Mouse (Mus musculus): ENCODE measurements at regions not wholly inside any gene's neighbourhood (a gene's known extent, or its start where the extent isn't known, plus 50 kb on each side); places are given as distances from the start of the nearest gene placed in this dataset.

DNA sequence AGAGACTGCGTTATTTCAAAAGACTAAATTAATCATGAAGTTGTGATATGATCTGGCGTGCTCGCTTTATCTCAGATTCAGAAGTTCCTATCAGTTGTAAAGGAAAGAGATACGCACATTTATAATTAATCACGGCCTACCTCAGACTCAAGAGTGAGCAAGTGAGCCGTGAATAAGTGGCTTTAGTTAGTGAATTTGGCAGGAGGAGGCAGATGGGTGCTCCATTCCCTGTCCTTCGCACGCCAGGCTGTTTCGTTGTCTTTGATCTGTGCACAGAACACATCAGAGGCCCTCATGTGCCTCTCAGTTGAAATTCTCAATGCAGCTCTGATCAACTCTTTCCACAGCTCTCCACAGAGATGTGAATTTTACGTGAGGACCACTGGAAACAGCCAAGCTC lies 140.4 kb upstream of the Fam241a start:
- Histone ChIP-seq H3K27ac (replicated peaks; ENCODE audit: low read depth, low read length) (no peak overlapping the region), H3K36me3 (ENCODE audit: control insufficient read depth, insufficient read depth, low read length) (no peaks in the 10 kb centered on the region), H3K27me3 (ENCODE audit: control insufficient read depth, insufficient read depth, low read length) (no peaks in the 10 kb centered on the region), H3K9me3 (ENCODE audit: control insufficient read depth, low read length) (no peaks in the 10 kb centered on the region), H3K9ac (ENCODE audit: low read depth, low read length, severe bottlenecking) (no peak overlapping the region), H3K4me1 (ENCODE audit: control insufficient read depth, insufficient read depth, low read length) (peaks cover 6% of the 10 kb centered on the region; the same call in 1 of the 2 replicates), H3K4me2 (replicated peaks; ENCODE audit: low read depth, low read length, severe bottlenecking) (no peak overlapping the region), H3K4me3 (replicated peaks; ENCODE audit: low read length) (no peak overlapping the region)
- WGBS, result 71% methylated on average over 10 of the region's 10 CpGs
- no peak for ATAC-seq (ENCODE audit: low FRiP score, low read depth)
- no peak for TF ChIP-seq POLR2A (IDR thresholded peaks at IDR 0.05; ENCODE audit: borderline replicate concordance, extremely low read depth, insufficient read depth, insufficient read length)
- DNase-seq (ENCODE audit: low spot score), result no peak

DNA sequence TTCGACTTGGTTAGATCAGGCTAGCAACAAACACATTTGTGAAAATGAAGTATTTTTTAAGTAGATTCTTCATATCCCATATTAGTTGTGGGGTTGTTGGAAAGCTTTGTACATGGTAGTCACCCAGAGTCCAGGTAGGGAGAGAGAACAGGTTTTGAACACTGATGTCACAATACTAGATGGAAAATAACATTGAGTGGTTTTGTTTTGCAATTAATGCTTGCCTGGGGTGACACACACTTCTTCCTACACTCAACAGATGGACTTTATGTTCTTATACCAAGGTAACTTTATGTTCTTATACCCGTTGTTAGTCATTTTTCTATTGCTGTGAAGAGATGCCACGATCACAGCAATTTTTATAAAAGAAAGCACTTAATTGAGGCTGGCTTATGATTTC lies 134.2 kb upstream of the Fam241a start:
- no peak overlapping the region for H3K4me3 ChIP-seq (replicated peaks; ENCODE audit: low read length)
- TF ChIP-seq POLR2A (IDR thresholded peaks at IDR 0.05; ENCODE audit: borderline replicate concordance, extremely low read depth, insufficient read depth, insufficient read length), result no peak
- H3K27me3 ChIP-seq (ENCODE audit: control insufficient read depth, insufficient read depth, low read length), result no peaks in the 10 kb centered on the region

DNA sequence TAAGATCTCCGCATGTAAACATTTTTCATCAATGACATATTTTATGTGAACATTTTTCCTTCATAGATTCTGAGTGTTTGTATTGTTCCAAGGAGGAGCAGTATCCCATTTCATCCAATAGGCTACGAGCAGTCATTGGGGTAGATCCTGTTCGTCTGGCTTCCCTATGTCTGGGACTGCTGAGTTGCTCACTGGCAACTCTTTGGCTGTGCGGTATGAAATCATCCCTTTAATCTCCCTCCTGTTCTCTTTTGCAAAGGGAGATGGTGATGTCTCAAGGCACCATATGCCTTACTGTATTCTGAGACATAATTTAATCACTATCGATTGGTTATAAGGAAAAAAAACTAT lies 133.4 kb upstream of the Fam241a start:
- Histone ChIP-seq H3K4me1 (ENCODE audit: control insufficient read depth, insufficient read depth, low read length) (0 out of 2 replicates have a peak, but pooled peaks cover 3% of the 10 kb centered on the region), H3K36me3 (ENCODE audit: control insufficient read depth, insufficient read depth, low read length) (no peaks in the 10 kb centered on the region), H3K9me3 (ENCODE audit: control insufficient read depth, low read length) (no peaks in the 10 kb centered on the region), H3K4me2 (replicated peaks; ENCODE audit: low read depth, low read length, severe bottlenecking) (no peak overlapping the region), H3K27ac (replicated peaks; ENCODE audit: low read depth, low read length) (no peak overlapping the region), H3K27me3 (ENCODE audit: control insufficient read depth, insufficient read depth, low read length) (no peaks in the 10 kb centered on the region), H3K4me3 (replicated peaks; ENCODE audit: low read length) (no peak overlapping the region), H3K9ac (ENCODE audit: low read depth, low read length, severe bottlenecking) (no peak overlapping the region)
- DNase-seq (ENCODE audit: low spot score) (no peak), ATAC-seq (ENCODE audit: low FRiP score, low read depth) (peak; percentile 60)
- TF ChIP-seq POLR2A (IDR thresholded peaks at IDR 0.05; ENCODE audit: borderline replicate concordance, extremely low read depth, insufficient read depth, insufficient read length), result no peak
- WGBS, result 55% methylated on average over 5 of the region's 5 CpGs

More for the DNA sequence above, 134.2 kb upstream of the Fam241a start:
- H3K9me3 ChIP-seq (ENCODE audit: control insufficient read depth, low read length), result no peaks in the 10 kb centered on the region
- no peak overlapping the region for H3K9ac ChIP-seq (ENCODE audit: low read depth, low read length, severe bottlenecking)
- no peaks in the 10 kb centered on the region for H3K36me3 ChIP-seq (ENCODE audit: control insufficient read depth, insufficient read depth, low read length)
- no peak overlapping the region for H3K4me2 ChIP-seq (replicated peaks; ENCODE audit: low read depth, low read length, severe bottlenecking)
- DNase-seq (ENCODE audit: low spot score) (no peak), ATAC-seq (ENCODE audit: low FRiP score, low read depth) (no peak)
- WGBS, result 89% methylated on average over 3 of the region's 3 CpGs
- H3K27ac ChIP-seq (replicated peaks; ENCODE audit: low read depth, low read length), result no peak overlapping the region
- H3K4me1 ChIP-seq (ENCODE audit: control insufficient read depth, insufficient read depth, low read length), result 0 out of 2 replicates have a peak, but pooled peaks cover 3% of the 10 kb centered on the region

DNA sequence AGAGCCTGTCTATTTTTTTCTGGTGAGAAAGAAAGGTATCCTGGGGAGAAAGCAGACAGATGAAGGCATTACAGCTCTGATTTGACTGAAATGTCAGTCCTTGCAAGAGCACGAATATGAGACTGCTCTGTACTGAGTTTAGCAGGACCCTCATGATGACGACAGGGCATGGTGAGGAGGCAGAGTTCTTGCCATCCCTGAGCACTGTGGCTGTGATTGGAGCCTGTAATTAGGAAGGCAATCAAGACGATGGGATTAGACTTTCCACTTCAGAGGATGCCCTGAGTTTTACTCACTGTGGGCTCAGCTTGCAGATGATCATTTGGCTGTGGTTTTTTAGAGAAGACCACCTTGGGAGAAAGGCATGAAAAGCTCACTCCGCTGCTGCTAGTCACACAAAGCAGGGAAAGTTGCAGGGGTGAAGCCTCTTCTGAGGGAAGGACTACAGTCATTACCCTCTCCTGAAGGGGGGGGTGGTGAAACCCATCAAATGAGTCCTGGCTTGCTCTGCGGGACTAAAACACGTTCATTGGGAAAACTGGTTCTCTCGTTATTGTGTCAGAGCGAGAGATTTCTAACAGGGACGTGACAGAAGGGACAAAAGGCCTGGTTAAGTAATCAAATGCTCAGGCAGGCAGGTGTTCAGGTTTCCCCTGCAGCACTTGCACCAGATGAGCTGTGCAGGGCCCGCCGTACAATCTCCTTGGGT lies 132.9 kb upstream of the Fam241a start:
- Histone ChIP-seq H3K9me3 (ENCODE audit: control insufficient read depth, low read length) (no peaks in the 10 kb centered on the region), H3K4me2 (replicated peaks; ENCODE audit: low read depth, low read length, severe bottlenecking) (no peak overlapping the region), H3K4me1 (ENCODE audit: control insufficient read depth, insufficient read depth, low read length) (0 out of 2 replicates have a peak, but pooled peaks cover 3% of the 10 kb centered on the region), H3K4me3 (replicated peaks; ENCODE audit: low read length) (no peak overlapping the region), H3K27me3 (ENCODE audit: control insufficient read depth, insufficient read depth, low read length) (no peaks in the 10 kb centered on the region), H3K9ac (ENCODE audit: low read depth, low read length, severe bottlenecking) (no peak overlapping the region), H3K36me3 (ENCODE audit: control insufficient read depth, insufficient read depth, low read length) (no peaks in the 10 kb centered on the region), H3K27ac (replicated peaks; ENCODE audit: low read depth, low read length) (no peak overlapping the region)
- ATAC-seq (ENCODE audit: low FRiP score, low read depth) (peak; percentile 62), DNase-seq (ENCODE audit: low spot score) (peak; percentile 51)
- WGBS, result 17% methylated on average over 11 of the region's 11 CpGs
- no peak for TF ChIP-seq POLR2A (IDR thresholded peaks at IDR 0.05; ENCODE audit: borderline replicate concordance, extremely low read depth, insufficient read depth, insufficient read length)

DNA sequence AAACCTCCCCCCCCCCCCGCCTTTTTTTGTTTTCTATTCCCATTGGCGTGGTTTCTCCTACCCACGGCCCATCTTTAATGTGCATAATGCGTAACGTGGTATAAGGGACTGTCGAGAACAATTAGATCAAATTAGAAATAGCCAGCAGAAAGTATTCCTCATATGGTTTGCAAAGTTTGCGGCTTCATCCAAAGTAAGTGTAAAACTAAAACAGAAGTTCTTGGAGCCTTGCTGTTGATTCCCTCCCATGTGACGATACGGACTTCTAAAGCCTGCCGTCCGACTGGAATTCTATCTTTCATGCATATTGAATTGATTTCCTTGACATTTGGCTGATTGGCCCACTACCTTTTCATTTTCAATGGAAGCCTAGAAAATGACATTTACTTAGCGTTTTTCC lies 128.7 kb upstream of the Fam241a start:
- Histone ChIP-seq H3K27ac (replicated peaks; ENCODE audit: low read depth, low read length) (no peak overlapping the region), H3K9ac (ENCODE audit: low read depth, low read length, severe bottlenecking) (no peak overlapping the region), H3K27me3 (ENCODE audit: control insufficient read depth, insufficient read depth, low read length) (no peaks in the 10 kb centered on the region), H3K4me1 (ENCODE audit: control insufficient read depth, insufficient read depth, low read length) (0 out of 2 replicates have a peak, but pooled peaks cover 3% of the 10 kb centered on the region), H3K4me3 (replicated peaks; ENCODE audit: low read length) (no peak overlapping the region), H3K36me3 (ENCODE audit: control insufficient read depth, insufficient read depth, low read length) (no peaks in the 10 kb centered on the region), H3K9me3 (ENCODE audit: control insufficient read depth, low read length) (no peaks in the 10 kb centered on the region), H3K4me2 (replicated peaks; ENCODE audit: low read depth, low read length, severe bottlenecking) (no peak overlapping the region)
- no peak for TF ChIP-seq POLR2A (IDR thresholded peaks at IDR 0.05; ENCODE audit: borderline replicate concordance, extremely low read depth, insufficient read depth, insufficient read length)
- no peak for DNase-seq (ENCODE audit: low spot score)
- ATAC-seq (ENCODE audit: low FRiP score, low read depth), result no peak
- WGBS, result 72% methylated on average over 12 of the region's 12 CpGs
